Mouse (Mus musculus) testis, adult 2 months (tissue): ENCODE results near the gene Tek.

Experiments used
- CTCF ChIP-seq: fragments of 200-500 bp; IDR thresholded peaks from 2 replicates; pipeline ENCODE4 v1.5.1; 2012; ENCODE audit warnings: low read depth, mild to moderate bottlenecking, inconsistent platforms, low read length, moderate library complexity; ENCODE audit not compliant: control insufficient read depth, insufficient read depth, insufficient replicate concordance
- POLR2A ChIP-seq: fragments of 200-500 bp; IDR thresholded peaks from 2 replicates; pipeline ENCODE4 v1.6.1; 2012; ENCODE audit warnings: low read depth, mild to moderate bottlenecking, inconsistent platforms, low read length, moderate library complexity; ENCODE audit not compliant: control insufficient read depth

- TF ChIP-seq POLR2A: no peak
- TF ChIP-seq CTCF: no peak
Observed at GRCm38 (mm10) chr4:94747338-94747737, 8.2 kb downstream of the Tek start.
